8 mouse cellular contexts compared by ENCODE assay signal in the genomic region with DNA sequence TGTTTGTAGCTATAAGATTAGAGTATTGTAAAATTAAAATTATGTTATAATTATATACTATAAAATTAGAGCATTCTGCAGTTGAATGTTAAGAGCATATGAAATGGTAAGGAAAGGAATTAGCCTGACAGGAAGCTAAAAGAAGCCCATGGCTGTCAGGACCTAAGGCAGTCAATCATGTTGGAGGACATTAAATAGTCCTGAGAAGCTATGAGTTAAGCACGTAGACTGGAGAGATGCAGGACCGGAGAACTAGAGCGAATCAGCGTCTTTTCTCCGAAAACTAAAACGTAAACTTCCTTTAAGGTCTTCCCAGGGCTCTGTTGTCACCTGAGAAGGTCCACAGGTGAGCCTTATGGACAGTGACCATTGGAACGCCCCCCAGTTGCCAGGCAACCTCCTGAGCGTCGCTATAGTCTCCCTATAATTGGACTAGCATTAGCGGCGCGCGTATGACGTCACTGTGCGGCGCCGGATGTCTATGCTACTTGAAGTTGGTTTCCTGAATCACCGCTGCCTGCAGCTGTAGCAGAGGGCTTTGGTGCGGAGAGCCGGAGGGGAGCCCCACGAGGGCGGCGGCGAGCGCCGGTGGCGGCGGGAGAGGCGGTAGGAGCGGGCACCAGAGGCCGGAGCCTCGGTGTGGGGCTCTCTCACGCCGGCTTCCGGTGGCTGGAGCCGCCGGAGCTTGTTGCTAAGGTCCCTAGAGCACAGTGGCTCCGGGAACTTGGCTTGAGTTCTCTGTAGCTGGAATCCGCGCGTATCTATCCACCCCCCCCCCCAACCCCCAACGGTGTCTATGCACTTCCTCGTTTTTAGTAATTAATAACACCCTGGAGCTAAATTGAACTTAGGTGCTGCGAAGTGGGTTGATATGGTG. TPM values are rescaled to one million over a fixed set of nuclear protein-coding genes. Genes with fewer than 3 reads are reported as not detected.
DNase-seq lines count a peak whose midpoint lies in the region; ATAC-seq and TF ChIP-seq lines count a peak whose summit lies in the region.

No protein-coding gene starts in this region.

- peak overlapping the region; percentile 99 for H3K4me3 ChIP-seq in gastrocnemius, adult 2 months
- H3K4me3 ChIP-seq in hindbrain, postnatal 0 days (ENCODE audit: low read length) = peak overlapping the region; percentile 68
- peak overlapping the region; percentile 99 for H3K4me3 ChIP-seq in left cerebral cortex, adult 2 months

- intact Hi-C loops in gastrocnemius, adult 2 months (cut with DNase I) = no loop called here
- intact Hi-C loops in left cerebral cortex, adult 2 months (cut with DNase I) = no loop called here

- under 1% methylated on average over 38 of the region's 44 CpGs for WGBS in hindbrain, postnatal 0 days

- H3K27me3 ChIP-seq in hindbrain, postnatal 0 days (ENCODE audit: insufficient read depth, low read length) = no peaks in the 10 kb centered on the region

- peak overlapping the region; percentile 73 for H3K4me2 ChIP-seq in hindbrain, postnatal 0 days (ENCODE audit: low read depth, low read length)

- H3K36me3 ChIP-seq in hindbrain, postnatal 0 days (ENCODE audit: insufficient read depth, low read length) = peaks cover 5% of the 10 kb centered on the region; the same call in 1 of the 2 replicates

- no peak for TF ChIP-seq CTCF in gastrocnemius, adult 2 months (IDR thresholded peaks at IDR 0.05)
- no peak for TF ChIP-seq CTCF in hindbrain, postnatal 0 days (IDR thresholded peaks at IDR 0.05; ENCODE audit: low read depth)
- TF ChIP-seq CTCF in left cerebral cortex, adult 2 months (IDR thresholded peaks at IDR 0.05) = no peak

- peak overlapping the region; percentile 61 for H3K9ac ChIP-seq in hindbrain, postnatal 0 days (replicated peaks; ENCODE audit: low read length)

- H3K9me3 ChIP-seq in hindbrain, postnatal 0 days (ENCODE audit: low read length) = no peaks in the 10 kb centered on the region

- peak; percentile 97 for DNase-seq in ZHBTc4 (ENCODE audit: low read depth, low spot score)
- peak; percentile 94 for DNase-seq in gastrocnemius, adult 2 months
- DNase-seq in hindbrain, postnatal 0 days (ENCODE audit: low spot score) = peak; percentile 98
- DNase-seq in left cerebral cortex, adult 2 months (ENCODE audit: extremely low spot score in 1 of 2, low spot score in 2 of 2) = peak; percentile 93 to 96
- DNase-seq in right cerebral cortex, adult 2 months (ENCODE audit: low spot score in 2 of 2) = peak; percentile 96 to 99
- DNase-seq in urinary bladder, postnatal 14 days (ENCODE audit: low spot score) = peak; percentile 94

- 0 out of 2 replicates have a peak, but pooled peaks cover 6% of the 10 kb centered on the region for H3K4me1 ChIP-seq in hindbrain, postnatal 0 days (ENCODE audit: insufficient read depth, low read length)

- ATAC-seq in common myeloid progenitor, adult 5-6 weeks (replicated peaks; ENCODE audit: low read depth, poor library complexity, severe bottlenecking) = peak; percentile 100
- peak; percentile 100 for ATAC-seq in hindbrain, postnatal 0 days
- ATAC-seq in megakaryocyte, adult 5-6 weeks (ENCODE audit: poor library complexity, severe bottlenecking) = peak; percentile 99

- peak overlapping the region; percentile 91 for H3K27ac ChIP-seq in gastrocnemius, adult 2 months
- H3K27ac ChIP-seq in hindbrain, postnatal 0 days = peak overlapping the region; percentile 59; the same call in 1 of the 2 replicates
- H3K27ac ChIP-seq in left cerebral cortex, adult 2 months = peak overlapping the region; percentile 84

RNA-seq across cellular contexts. Expression of gene 5730480H06Rik, which starts 44.4 kb away (rescaled TPM):
- total RNA-seq in common myeloid progenitor, adult 5-6 weeks (2017) = 18.1 and 21.6 TPM in 2 replicates
- total RNA-seq in gastrocnemius, adult 2 months (2021) = 1 to 10 TPM; 3.5 to 4.2 TPM
- total RNA-seq in hindbrain, postnatal 0 days (2014; rRNA removed) = 8.4 and 12.4 TPM in 2 replicates
- 14.8 and 15.0 TPM in 2 replicates for polyA plus RNA-seq in hindbrain, postnatal 0 days (2015; fragmentation: Nextera tagmentation; extraction: Ambion mirVana)
- 10 to 100 TPM; 17.3 to 18.2 TPM for total RNA-seq in left cerebral cortex, adult 2 months (2021)
- total RNA-seq in megakaryocyte, adult 5-6 weeks (2015) = 10.3 and 13.0 TPM in 2 replicates
- total RNA-seq in megakaryocyte, adult 5-6 weeks (2017) = 2.6 and 8.9 TPM in 2 replicates

Comparison
In these comparisons a context has a peak if more than half of its experiments do, and no peak if none do; other contexts are left out.
1. Peak in every context shown above with its lines: DNase-seq, ATAC-seq, H3K4me3 ChIP-seq and H3K27ac ChIP-seq.